Mouse (Mus musculus): Measurements from ENCODE around the gene Gm29609.
A peak's percentile ranks its signal among the peaks of the same experiment; 100 is the strongest.
"Not testable (repeated sequence)": the region's sequence is repeated elsewhere in the genome, so short reads cannot be mapped to it uniquely, and the experiment has no call there.

Gene Gm29609

DNA sequence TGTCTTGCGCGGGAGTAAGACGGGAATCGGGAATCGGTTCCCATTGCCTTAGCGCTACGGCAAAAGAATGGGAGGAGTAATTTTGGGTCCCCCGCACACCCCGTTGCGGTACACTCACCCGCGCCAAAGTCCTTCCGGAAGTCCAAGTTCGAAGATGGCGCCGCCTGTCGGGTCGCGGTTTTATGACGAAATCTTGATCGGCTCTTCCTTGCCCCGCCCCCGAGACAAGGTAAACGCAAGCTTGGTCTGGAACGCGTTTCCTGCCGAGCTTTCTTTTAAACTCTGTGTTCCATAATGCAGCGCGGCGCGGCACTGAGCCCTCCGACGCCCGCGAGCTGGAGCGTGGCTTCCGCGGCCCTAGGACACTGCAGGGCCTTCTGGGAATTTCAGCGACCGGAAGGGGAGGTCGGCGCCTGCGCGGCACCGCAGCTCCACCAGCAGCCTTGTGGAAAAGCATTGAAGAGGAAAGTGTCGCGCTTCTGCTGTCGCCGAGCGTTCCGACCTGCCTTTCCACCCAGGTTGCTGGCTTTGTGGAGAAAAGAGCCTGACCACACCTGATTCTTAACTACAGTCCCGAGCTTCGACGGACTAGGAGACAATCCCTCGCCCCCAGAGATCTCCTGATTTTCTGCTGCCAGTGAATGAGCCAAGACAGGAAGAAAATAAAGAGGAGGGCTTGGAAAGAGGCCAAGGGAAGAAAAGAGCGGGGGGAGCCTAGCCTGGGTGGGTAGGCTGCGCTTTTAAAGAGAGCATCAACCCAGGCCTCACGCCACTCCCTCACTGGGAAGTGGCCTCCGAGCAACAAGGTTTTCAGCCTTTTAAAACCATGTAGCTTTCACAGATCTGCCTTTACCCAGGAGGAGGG lies at the start of gene Gm29609, which contains the start of gene Gtf3c2:
Gene Gm29609, minus strand, starts transcription at position 146 of the 865 bp plus-strand sequence.
Gene Gtf3c2, minus strand, starts transcription at position 379 of the 865 bp plus-strand sequence.
- DNase-seq (ENCODE audit: low spot score in 2 of 2), result peak; percentile 93 to 94

DNA sequence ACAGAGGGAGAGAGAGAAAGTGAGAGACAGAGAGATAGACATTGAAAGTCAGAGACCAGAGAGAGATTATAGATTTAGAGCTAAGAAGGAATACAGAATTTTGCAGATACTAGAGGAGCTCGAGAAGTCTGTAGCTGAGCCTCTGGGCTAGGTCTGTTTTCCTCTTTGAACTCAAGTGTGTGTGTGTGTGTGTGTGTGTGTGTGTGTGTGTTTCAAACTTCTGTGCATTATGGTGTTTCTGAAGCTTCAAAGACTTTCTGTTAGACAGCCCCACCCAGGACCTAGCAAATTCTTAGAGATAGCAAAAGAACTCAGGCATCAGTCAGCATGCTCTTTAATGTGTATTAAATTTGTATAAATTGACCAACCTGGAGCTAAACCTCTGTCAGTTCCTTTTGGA lies 46.9 kb upstream of the Gm29609 start:
- DNase-seq (ENCODE audit: low spot score in 2 of 2), result no peak

DNA sequence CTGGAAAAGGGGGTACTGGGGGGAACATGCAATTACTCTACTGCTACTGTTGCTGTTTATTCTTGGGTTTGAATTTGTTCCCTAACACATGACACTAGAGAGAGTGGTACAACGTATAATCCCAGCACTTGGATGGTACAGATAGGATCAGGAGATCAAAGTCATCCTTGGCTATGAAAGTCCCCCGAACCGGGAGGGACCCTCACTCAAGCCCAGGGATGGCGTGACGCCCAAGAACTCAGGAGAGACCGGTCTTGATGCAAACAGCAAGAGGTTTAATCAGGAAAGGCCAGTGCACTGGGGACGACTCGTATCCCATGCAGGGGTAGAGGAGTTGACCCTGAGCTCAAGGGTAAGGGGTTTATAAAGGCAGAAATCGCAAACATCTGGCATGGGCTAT lies 43.0 kb upstream of the Gm29609 start:
- no peak for DNase-seq (ENCODE audit: low spot score in 2 of 2)

DNA sequence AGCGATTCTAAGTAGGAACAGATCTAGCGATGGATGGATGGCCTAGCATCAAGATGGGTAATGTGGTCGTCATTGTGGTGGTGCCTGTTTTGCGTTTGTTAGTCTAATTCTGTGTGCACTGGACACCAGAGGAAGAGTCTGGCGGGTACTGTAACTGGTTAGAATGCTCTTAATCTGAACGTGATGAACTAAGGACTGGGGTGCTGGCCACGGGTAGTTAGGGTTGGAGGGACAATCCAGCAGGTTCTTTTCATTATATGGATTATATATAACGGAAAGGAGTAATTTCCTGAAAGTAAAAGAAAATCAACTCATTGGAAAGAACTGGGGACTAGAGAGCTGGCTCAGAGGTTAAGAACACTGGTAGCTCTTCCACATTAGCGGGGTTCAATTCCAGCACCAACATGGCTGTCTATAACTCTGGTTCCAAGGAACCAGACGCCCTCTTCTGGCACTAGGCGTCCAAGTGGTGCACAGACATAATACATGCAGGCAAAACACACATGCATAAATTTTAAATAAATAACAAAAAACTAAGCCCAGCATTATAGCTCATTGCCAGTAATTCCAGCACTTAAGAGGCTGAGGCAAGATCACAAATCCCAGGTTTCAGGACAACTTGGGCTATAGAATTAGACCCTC lies 41.7 kb upstream of the Gm29609 start:
- no peak for DNase-seq (ENCODE audit: low spot score in 2 of 2)

DNA sequence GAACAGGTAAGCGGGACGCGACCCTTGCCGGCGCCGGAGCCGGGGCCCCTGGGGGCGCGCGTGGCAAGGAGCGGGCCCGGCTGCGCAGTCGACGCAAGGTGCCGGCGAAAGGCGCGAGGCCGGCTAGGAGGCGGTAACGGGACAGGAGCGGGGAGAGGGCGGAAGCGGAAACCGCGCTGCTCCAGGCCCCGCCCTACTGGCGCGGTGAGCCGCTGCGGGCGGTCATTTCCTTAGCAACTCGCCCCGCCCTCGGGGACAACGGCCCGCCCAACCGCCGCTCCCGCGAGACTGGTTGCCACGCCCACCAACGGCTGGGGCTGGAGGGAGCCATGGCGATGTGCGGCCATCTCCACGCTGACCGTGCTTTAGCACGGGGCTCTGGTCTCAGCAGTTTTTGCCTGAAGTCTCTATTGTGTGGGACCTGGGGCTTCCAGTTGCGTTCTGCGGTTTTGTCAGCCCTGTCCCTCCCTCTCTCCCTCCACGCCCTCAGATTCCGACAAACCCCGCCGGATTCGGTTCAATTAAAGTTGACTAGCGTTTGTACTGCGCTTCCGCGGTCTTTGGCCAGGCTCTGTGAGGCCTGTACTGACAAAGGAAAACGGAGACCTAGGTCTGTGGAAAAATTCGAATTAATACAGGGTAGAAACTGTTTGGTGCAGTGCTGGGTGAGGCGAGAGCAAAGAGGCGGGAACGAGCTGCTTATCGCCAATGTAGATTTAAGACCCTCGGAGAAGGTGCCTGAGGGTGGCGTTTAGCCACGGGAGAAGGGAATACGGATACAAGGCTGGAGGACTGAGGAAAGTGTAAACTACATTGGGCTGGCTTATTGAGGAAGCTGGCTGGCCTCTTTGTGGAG lies 41.0 kb upstream of the Gm29609 start, which contains the start of gene Ppm1g:
Gene Ppm1g, minus strand, starts transcription at position 240 of the 856 bp plus-strand sequence.
- peak; percentile 97 to 99 for DNase-seq (ENCODE audit: low spot score in 2 of 2)

DNA sequence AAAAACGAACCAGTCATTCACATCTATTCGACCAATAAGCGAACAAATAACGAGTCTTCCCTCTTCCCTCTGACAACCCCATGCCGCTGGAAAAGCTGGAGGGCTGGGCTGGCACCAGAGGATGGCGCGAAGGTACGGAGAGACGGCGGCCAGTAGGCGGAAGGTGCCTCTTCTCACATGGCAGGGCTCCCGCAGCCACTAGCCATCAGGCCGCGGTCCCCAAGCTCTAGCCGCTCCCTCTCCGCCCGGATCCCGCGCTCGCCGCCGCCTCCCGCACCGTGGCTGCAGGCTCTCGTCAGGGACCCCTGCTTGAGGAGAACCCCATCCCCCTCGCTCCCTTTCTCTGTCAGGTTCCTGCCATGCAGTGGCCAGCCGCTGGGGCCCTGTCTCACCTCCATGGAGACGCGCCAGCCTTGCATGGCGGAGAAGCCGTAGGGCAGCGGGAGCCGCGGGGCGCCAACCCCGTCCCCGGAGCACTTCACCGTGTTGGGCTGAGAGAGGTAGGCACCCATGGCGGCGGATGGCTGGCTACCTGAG lies 40.3 kb upstream of the Gm29609 start:
- peak in 1 of 2 experiments; percentile 49 for DNase-seq (ENCODE audit: low spot score in 2 of 2)

DNA sequence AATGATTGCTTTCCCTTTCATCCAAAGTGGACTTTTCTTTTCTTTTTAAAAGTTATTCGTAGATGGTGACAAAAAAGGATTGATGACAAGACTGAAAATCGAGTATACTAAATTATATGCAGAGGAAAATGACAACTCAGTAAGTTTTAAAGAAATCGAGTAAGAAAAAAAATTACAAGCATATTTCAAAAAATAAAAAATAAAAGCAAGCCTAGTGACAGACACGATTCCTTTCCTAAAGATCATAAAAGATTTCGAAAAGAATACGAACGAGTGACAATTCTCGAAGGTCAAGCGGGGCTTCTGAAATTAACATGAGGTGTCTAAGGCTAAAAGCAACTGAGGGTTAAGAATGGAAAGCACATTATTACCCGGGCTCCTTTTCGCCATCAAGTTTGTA lies 39.8 kb upstream of the Gm29609 start:
- DNase-seq (ENCODE audit: low spot score in 2 of 2), result no peak

DNA sequence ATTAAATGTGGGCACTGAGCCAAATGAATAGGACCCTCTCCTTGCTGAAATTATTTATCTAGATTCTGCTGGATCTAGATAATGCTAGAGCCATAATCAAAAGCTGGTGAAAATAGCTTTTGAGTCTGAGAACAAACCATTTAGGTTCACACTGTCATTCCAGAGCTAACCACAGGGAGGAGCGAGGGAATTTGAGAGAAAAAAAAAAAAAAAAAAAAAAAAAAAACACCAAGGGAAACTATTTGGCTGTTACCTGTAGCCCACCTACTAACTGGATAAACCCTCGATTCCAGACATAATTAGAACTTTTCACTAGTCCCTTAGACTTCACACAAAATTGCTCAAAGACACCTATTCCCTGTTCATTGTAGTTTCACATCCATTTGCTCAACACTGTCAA lies 39.4 kb upstream of the Gm29609 start:
- no peak for DNase-seq (ENCODE audit: low spot score in 2 of 2)

DNA sequence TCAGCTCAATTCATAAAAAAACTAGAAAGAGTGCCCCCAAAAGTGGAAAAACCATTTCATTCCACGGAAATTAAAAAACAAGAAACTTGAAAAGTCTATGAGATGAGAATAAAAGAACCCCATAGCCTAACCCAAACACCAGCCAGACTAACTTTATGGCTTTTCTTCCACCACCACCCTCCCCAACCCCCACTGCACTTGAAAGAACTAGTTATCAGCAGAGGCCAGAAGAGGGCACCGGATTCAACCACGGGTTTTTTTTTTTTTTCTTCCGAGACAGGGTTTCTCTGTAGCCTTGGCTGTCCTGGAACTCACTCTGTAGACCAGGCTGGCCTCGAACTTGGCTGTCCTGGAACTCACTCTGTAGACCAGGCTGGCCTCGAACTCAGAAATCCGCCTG lies 38.6 kb upstream of the Gm29609 start:
- DNase-seq (ENCODE audit: low spot score in 2 of 2), result no peak

DNA sequence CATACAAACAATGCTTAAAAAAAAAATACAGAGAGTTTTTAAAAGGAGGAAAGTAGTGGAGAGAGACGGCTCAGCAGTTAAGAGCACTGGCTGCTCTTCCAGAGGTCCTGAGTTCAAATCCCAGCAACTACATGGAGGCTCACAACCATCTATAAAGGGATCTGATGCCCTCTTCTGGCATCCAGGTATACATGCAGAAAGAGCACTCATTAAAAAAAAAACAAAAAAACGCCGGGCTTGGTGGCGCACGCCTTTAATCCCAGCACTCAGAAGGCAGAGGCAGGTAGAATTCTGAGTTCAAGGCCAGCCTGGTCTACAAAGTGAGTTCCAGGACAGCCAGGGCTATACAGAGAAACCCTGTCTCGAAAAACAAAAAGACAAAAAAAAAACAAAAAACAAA lies 36.8 kb upstream of the Gm29609 start:
- DNase-seq (ENCODE audit: low spot score in 2 of 2), result not testable (repeated sequence)

DNA sequence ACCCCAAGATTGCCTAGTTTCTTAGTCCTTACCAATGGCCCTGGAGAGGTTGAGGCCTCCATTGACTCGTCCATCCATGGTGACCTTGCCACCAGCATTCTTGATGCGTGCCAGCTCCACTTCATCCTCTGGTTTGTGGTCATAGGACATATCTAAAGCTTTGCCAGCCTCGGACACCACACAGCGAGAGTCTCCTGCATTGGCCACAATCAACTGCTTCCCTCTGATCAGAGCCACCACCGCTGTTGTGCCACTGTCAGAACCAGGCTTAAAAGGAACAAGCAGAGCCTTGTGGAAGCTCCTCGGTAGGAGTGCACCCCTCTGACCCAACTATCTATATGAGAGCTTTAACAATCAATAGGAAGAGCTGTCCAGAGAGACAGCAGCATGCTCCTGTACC lies 24.7 kb upstream of the Gm29609 start:
- no peak for DNase-seq (ENCODE audit: low spot score in 2 of 2)

DNA sequence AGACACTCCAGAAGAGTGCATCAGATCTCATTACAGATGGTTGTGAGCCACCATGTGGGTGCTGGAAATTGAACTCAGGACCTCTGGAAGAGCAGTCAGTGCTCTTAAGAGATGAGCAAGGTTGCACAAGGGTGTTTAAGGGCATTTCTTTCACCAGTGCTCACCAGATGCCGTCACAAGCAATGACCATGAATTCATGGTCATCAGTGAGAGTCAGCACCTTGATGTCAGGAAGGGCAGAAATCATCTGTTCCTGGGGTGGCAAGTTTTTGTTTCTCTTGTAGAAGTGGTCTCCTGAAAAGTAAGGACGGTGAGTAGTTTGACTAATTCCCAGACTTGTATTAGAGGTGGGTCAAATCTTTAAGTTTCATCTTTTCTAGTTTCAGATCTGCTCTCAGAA lies 24.2 kb upstream of the Gm29609 start:
- DNase-seq (ENCODE audit: low spot score in 2 of 2), result no peak

DNA sequence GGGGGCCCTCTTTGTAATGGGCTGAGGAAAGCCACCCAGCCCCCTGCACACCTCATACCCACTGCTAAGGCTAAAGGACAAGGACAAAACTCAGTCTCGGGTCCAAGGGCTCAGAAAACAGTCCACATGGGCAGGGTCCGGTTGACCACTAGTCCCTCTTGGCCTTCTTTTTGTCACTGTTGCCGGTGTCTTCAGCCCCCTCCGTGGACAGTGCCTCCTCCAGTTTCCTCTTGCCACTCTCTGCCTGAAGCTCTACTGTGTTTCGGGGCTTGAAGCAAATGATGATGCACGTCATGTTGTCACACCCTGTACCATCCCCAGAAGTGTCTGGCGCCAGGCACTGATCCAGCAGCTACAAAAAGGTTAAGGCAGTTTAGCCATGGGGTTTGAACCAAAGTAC lies 23.2 kb upstream of the Gm29609 start:
- no peak for DNase-seq (ENCODE audit: low spot score in 2 of 2)

DNA sequence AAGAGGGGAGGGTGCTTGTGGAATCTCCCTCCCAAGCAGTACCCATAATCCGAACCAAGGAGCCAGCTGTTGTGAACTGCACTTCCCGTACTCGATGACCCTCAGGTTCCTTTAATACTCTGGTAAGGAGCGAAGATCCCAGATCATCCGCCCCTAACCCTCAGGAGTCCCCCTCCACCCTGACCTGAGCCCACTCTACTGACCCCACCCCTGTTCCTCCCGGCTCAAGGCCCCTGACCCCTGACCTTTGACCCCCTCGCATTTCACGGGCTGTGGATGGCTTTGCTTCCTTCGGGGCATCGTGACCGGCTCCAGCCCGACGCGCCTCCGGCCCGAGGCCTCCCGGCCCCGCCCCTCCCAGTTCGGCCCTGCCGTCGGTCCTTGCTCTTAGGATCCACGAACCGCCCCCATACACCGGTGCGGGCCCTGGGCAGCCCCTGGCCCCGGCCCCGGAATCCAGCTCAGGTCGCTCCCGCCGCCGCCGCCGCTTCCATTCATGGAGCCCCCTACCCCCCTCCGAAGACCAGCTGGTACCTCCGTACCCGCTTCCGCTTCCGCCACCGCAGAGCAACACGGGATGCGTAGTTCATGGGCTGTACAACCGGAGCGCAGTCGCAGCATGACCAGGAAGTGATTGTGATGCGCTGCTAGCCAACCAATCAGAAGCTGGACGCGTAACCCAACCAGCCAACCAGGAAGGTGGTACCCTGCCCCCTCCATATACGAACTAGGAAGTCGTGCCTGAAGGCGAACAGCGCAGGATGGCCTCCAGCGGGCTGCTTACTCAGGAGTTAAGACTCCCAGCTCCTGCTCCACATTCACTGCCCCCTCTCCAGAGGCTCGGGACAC lies 22.3 kb upstream of the Gm29609 start, which contains the start of gene Zfp513:
Gene Zfp513, minus strand, starts transcription at position 562 of the 849 bp plus-strand sequence.
- DNase-seq (ENCODE audit: low spot score in 2 of 2), result peak; percentile 94 to 95

DNA sequence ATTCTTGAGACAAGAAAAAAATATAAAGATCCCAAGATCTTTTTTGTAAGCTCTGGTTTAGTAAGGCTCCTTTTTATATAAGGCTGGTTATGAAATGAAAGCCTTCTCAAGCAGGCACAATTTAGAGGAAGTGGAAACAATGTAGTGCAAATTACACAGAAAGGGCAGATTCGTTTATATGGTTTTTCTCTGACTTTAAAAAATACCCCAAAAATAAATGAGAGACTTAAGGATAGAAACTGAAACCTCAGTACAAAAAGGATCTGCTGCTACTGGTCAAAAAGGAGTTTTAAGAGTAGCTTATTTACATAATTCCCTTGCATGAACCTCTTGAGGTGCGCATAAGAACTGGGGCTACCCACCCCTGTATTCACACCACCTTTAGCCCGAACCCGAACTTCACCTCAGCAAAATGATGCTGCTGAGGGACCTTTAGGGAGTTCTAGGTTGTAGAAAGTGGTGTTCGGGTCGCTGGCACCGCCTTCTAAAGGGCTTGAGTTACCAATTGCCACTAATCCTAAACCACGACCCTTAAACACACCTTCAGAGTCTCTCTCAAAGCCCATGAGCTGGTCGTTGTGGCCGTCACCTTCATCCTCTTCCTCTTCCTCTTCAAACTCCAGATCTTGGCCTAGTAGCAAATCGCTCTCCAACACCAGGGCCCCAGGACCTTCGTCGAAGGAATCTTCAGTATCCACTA lies 21.5 kb upstream of the Gm29609 start:
- no peak for DNase-seq (ENCODE audit: low spot score in 2 of 2)

DNA sequence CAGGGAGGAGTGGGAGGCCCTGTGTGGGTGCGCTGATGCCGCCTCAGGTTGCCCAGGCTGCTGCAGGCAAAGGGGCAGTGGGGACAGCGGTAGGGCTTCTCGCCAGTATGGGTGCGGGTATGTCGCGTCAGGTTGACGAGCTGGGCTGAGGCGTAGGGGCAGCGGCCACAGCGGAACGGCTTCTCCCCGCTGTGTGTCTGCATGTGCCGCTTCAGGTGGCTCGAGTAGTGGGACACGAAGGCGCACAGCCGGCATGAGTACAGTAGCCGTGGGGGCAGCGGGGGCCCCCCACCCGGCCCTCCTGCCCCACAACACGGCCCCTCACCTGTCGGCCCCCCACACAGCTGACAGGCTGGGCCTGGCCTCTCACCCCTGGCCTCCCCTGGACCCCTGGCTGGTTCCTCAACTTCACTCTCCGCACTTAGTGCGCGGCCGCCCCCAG lies 20.6 kb upstream of the Gm29609 start:
- no peak for DNase-seq (ENCODE audit: low spot score in 2 of 2)

DNA sequence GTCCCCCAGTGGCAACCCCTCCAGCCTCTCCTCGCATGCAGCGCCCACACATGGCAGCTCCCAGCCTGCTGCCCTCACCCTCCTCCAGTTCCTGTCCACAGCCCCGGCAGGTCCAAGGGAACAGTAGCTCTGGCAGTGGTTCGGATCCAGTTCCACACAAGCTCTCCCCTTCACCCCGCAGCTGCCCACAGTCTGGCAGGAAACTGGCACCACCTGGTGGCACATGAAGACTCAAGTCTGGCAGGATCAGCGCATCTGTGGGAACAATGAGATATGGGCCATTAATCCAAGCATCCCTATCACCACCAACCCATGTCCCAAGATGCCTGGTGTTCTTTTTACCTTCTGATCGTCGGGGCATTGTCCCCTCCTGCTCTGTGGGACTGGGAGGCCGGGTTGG lies 20.2 kb upstream of the Gm29609 start:
- no peak for DNase-seq (ENCODE audit: low spot score in 2 of 2)

DNA sequence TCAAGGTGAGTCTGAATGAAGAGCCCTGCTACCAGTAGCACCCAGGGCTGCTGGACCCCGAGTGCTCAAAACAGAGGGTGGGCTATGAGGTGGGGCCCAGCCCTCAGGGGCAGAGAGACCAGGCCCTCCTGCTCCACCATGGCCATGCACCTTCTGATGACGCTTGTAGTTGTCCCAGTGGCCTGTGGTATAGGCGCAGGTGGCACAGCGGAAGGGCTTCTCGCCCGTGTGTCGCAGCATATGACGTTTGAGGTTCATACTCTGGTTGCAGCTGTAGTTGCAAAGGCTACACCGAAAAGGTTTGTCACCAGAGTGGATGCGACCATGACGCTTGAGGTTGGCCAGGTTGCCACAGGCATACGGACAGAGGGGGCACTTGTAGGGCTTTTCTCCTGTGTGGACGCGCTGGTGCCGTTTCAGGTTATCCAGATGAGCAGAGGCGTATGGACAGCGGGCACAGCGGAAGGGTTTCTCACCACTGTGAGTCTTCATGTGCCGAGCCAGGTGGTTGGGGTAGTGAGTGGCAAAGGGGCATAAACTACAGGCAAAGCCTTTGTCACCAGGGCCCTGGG lies 19.7 kb upstream of the Gm29609 start:
- no peak for DNase-seq (ENCODE audit: low spot score in 2 of 2)

DNA sequence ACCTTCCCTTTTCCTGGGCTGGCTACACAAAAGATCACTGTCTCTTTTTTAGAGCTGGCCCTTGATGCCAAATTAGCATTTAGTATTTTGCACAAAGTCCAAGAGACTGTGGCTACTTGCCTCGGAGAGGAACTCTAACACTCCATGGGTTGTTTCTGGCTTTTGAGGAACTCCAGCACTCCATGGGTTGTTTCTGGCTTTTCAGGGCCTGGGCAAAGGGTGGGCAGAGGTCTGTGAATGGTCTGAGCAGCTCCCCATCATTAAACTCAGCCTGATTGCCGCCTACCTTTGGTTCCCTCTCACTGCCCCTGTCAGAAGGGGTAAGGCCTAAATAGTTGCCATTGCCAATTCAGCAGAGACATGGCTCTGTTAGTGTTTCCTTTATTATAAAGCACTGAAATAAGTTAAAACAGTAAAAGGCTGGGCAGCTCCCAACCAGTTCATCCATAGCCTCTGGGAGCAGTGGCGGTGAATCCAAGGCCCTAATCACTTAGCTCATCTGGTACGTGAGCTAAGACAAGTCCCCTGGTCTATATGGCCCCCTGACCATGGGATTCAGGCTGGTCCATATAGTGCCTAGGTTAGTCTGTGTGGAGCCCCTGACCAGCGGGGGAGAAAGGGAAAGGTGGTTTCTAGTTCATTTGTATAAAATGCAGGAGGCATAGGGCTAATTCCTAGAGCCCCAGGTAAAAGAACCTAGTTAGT lies 19.1 kb upstream of the Gm29609 start:
- DNase-seq (ENCODE audit: low spot score in 2 of 2), result no peak
